Mouse (Mus musculus) olfactory bulb, adult 2 months (tissue): ENCODE results near the gene Mical2. TPM values are rescaled to one million over a fixed set of nuclear protein-coding genes. Genes with fewer than 3 reads are reported as not detected.

ENCODE experiments used
- H3K27ac ChIP-seq: fragments of 200-500 bp; 2 replicates; pipeline ENCODE4 v1.5.1; 2012; ENCODE audit warnings: low read depth, low read length; ENCODE audit not compliant: insufficient read depth
- H3K4me1 ChIP-seq: fragments of 200-500 bp; 2 replicates; pipeline ENCODE4 v1.6.1; 2012; ENCODE audit warnings: low read length; ENCODE audit not compliant: control insufficient read depth, insufficient read depth
- H3K4me3 ChIP-seq: fragments of 200-500 bp; 2 replicates; pipeline ENCODE4 v1.5.1; 2012; ENCODE audit warnings: mild to moderate bottlenecking, low read depth, low read length, moderate library complexity; ENCODE audit not compliant: insufficient read depth
- CTCF ChIP-seq: fragments of 200-500 bp; IDR thresholded peaks from 2 replicates; pipeline ENCODE4 v1.5.1; 2012; ENCODE audit warnings: low read depth, mild to moderate bottlenecking, low read length, moderate library complexity; ENCODE audit not compliant: insufficient read depth
- POLR2A ChIP-seq: fragments of 200-500 bp; IDR thresholded peaks from 2 replicates; pipeline ENCODE4 v1.6.1; 2012; ENCODE audit warnings: mild to moderate bottlenecking, low read depth, low read length, moderate library complexity; ENCODE audit not compliant: insufficient read depth
- WGBS: fragments of 180-500 bp; shearing (Covaris S2); methylation state at CpG from one replicate; pipeline ENCODE4 v1.1.7; 2018; 5-methylcytosine and 5-hydroxymethylcytosine counted together
- polyA plus RNA-seq: library from polyadenylated mRNA; stranded (reverse); fragments of >200 nt; gene quantifications from 2 replicates; pipeline ENCODE4 v1.2.4, GENCODE M21; 2012; ENCODE audit warnings: low replicate concordance; ENCODE audit not compliant: missing spikeins, insufficient read depth, insufficient read length

Gene Mical2
- polyA plus RNA-seq, 1 experiment: 155 TPM

GRCm38 (mm10) chr7:112397786-112398185 lies 172.1 kb downstream of the Mical2 start:
- 68% methylated on average over 3 of the region's 3 CpGs for WGBS
- no peak overlapping the region for H3K27ac ChIP-seq
- TF ChIP-seq CTCF (no peak), POLR2A (no peak)
- no peak overlapping the region for H3K4me3 ChIP-seq
- 0 out of 2 replicates have a peak, but pooled peaks cover 2% of the 10 kb centered on the region for H3K4me1 ChIP-seq

GRCm38 (mm10) chr7:112399425-112400170 lies 173.9 kb downstream of the Mical2 start:
- TF ChIP-seq CTCF (no peak), POLR2A (no peak)
- Histone ChIP-seq H3K27ac (no peak overlapping the region), H3K4me1 (no peaks in the 10 kb centered on the region), H3K4me3 (no peak overlapping the region)
- 76% methylated on average over 7 of the region's 7 CpGs for WGBS

- TF ChIP-seq CTCF: peak; percentile 65
- no peak for TF ChIP-seq POLR2A
- no peak overlapping the region for H3K4me3 ChIP-seq
- WGBS: 40% methylated on average over 6 of the region's 6 CpGs
- no peak overlapping the region for H3K27ac ChIP-seq
- no peaks in the 10 kb centered on the region for H3K4me1 ChIP-seq
Observed at GRCm38 (mm10) chr7:112400175-112400574, 174.5 kb downstream of the Mical2 start.

- Histone ChIP-seq H3K27ac (no peak overlapping the region), H3K4me3 (no peak overlapping the region), H3K4me1 (peaks cover 5% of the 10 kb centered on the region; the same call in 1 of the 2 replicates)
- no peak for TF ChIP-seq POLR2A
- TF ChIP-seq CTCF: no peak
- 58% methylated on average over 2 of the region's 2 CpGs for WGBS
Observed at GRCm38 (mm10) chr7:112405061-112405460, 179.4 kb downstream of the Mical2 start.

- TF ChIP-seq POLR2A: no peak
- whole genome bisulfite sequencing: 50% methylated on average over 8 of the region's 8 CpGs
- Histone ChIP-seq H3K4me3 (no peak overlapping the region), H3K4me1 (peaks cover 5% of the 10 kb centered on the region; the same call in 1 of the 2 replicates), H3K27ac (no peak overlapping the region)
Observed at GRCm38 (mm10) chr7:112405578-112405977, 179.9 kb downstream of the Mical2 start.

GRCm38 (mm10) chr7:112407597-112407996 lies 181.9 kb downstream of the Mical2 start:
- H3K4me1 ChIP-seq: peaks cover 5% of the 10 kb centered on the region; the same call in 1 of the 2 replicates
- 45% methylated on average over 7 of the region's 7 CpGs for WGBS
- TF ChIP-seq POLR2A (no peak), CTCF (no peak)
- no peak overlapping the region for H3K27ac ChIP-seq
- H3K4me3 ChIP-seq: no peak overlapping the region

GRCm38 (mm10) chr7:112409991-112410390 lies 184.3 kb downstream of the Mical2 start:
- WGBS: 90% methylated on average over 3 of the region's 3 CpGs
- TF ChIP-seq POLR2A: no peak
- no peak for TF ChIP-seq CTCF

GRCm38 (mm10) chr7:112413286-112413685 lies 187.6 kb downstream of the Mical2 start:
- TF ChIP-seq POLR2A (no peak), CTCF (no peak)
- Histone ChIP-seq H3K4me1 (peaks cover 10% of the 10 kb centered on the region), H3K27ac (no peak overlapping the region), H3K4me3 (no peak overlapping the region)
- 89% methylated on average over 6 of the region's 6 CpGs for WGBS

More at GRCm38 (mm10) chr7:112409991-112410390, 184.3 kb downstream of the Mical2 start:
- H3K4me3 ChIP-seq: no peak overlapping the region
- no peak overlapping the region for H3K27ac ChIP-seq
- peaks cover 5% of the 10 kb centered on the region; the same call in 1 of the 2 replicates for H3K4me1 ChIP-seq

GRCm38 (mm10) chr7:112416058-112416526 lies 190.4 kb downstream of the Mical2 start:
- Histone ChIP-seq H3K4me3 (no peak overlapping the region), H3K4me1 (peaks cover 10% of the 10 kb centered on the region), H3K27ac (no peak overlapping the region)
- TF ChIP-seq POLR2A (no peak), CTCF (no peak)
- WGBS: 36% methylated on average over 14 of the region's 14 CpGs
